Mouse (Mus musculus) lung, embryonic 14.5 days (tissue): ENCODE measurements around the gene Fam120b. TPM values are rescaled to one million over a fixed set of nuclear protein-coding genes. Genes with fewer than 3 reads are reported as not detected.
A peak's percentile ranks its signal among the peaks of the same experiment; 100 is the strongest.

Experiments used
- ATAC-seq: fragments of 200-750 bp; cut with Nextera tagmentation; 2 replicates; pipeline ENCODE4 v1.8.0; 2017; ENCODE audit warnings: mild to moderate bottlenecking, moderate TSS enrichment, moderate library complexity; ENCODE audit not compliant: insufficient read depth
- DNase-seq: peaks from one replicate; pipeline ENCODE4 v3.0.0-alpha.2; 2015
- H3K27ac ChIP-seq: fragments of 300-500 bp; sonication (generic); 2 replicates; pipeline ENCODE4 v1.5.1; 2014; ENCODE audit warnings: low read depth, mild to moderate bottlenecking, moderate library complexity
- H3K27me3 ChIP-seq: fragments of 300-500 bp; sonication (generic); 2 replicates; pipeline ENCODE4 v1.6.1; 2014; ENCODE audit warnings: low read length, control low read depth; ENCODE audit not compliant: insufficient read depth
- H3K36me3 ChIP-seq: fragments of 300-500 bp; sonication (generic); 2 replicates; pipeline ENCODE4 v1.6.1; 2014; ENCODE audit warnings: control low read depth; ENCODE audit not compliant: insufficient read depth
- H3K4me1 ChIP-seq: fragments of 300-500 bp; sonication (generic); 2 replicates; pipeline ENCODE4 v1.6.1; 2014; ENCODE audit warnings: antibody characterized with exemption, control low read depth; ENCODE audit not compliant: insufficient read depth
- H3K4me2 ChIP-seq: fragments of 300-500 bp; sonication (generic); 2 replicates; pipeline ENCODE4 v1.6.1; 2014; ENCODE audit warnings: mild to moderate bottlenecking
- H3K4me3 ChIP-seq: fragments of 300-500 bp; sonication (generic); 2 replicates; pipeline ENCODE4 v1.5.1; 2014; ENCODE audit warnings: low read depth, low read length
- H3K9ac ChIP-seq: fragments of 300-500 bp; sonication (generic); 2 replicates; pipeline ENCODE4 v1.6.1; 2014
- H3K9me3 ChIP-seq: fragments of 300-500 bp; sonication (generic); 2 replicates; pipeline ENCODE4 v1.6.1; 2016; ENCODE audit warnings: low read depth, low read length, control low read depth
- CTCF ChIP-seq: IDR thresholded peaks from 2 replicates; pipeline ENCODE4 v1.5.1; 2016; ENCODE audit warnings: antibody characterized with exemption, low read depth
- WGBS: fragments of 180-500 bp; shearing (Covaris S2); extraction: QIAGEN DNeasy Blood & Tissue Kit; methylation state at CpG from one replicate; pipeline ENCODE4 v1.1.7; 2014; 5-methylcytosine and 5-hydroxymethylcytosine counted together
- polyA plus RNA-seq: library from polyadenylated mRNA; unstranded; fragments of >200 nt; fragmentation: Nextera tagmentation; extraction: Ambion mirVana; gene quantifications from 2 replicates; pipeline ENCODE4 v1.2.1, GENCODE M21; 2014

Fam120b gene
- polyA plus RNA-seq, 1 experiment from 2014 or later: 26.6 TPM

DNA sequence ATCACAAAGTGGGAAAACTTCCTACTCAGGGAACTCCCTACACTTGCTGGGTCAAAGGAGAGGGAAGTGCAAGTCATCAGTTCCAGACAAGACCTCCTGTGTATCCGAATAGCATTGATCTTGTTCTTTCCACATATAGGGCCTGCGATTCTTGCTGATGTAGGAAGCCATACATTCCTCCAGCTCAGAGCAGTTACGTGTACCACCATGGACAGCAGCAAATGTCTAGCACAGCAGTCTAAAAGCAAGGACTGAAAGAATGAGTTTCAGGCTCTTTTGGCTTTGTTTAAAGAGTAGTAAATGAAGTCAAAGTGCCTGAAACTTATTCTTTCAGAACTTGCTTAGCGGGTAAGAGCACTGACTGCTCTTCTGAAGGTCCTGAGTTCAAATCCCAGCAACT lies 59.2 kb downstream of the Fam120b start:
- no peaks in the 10 kb centered on the region for H3K9me3 ChIP-seq
- no peak overlapping the region for H3K4me2 ChIP-seq
- no peak overlapping the region for H3K4me3 ChIP-seq
- peak; percentile 34 for DNase-seq
- 67% methylated on average over 4 of the region's 4 CpGs for WGBS
- H3K27ac ChIP-seq: no peak overlapping the region
- H3K9ac ChIP-seq: no peak overlapping the region
- H3K36me3 ChIP-seq: no peaks in the 10 kb centered on the region
- no peak for TF ChIP-seq CTCF
- H3K4me1 ChIP-seq: no peaks in the 10 kb centered on the region
- ATAC-seq: no peak
- H3K27me3 ChIP-seq: no peaks in the 10 kb centered on the region

DNA sequence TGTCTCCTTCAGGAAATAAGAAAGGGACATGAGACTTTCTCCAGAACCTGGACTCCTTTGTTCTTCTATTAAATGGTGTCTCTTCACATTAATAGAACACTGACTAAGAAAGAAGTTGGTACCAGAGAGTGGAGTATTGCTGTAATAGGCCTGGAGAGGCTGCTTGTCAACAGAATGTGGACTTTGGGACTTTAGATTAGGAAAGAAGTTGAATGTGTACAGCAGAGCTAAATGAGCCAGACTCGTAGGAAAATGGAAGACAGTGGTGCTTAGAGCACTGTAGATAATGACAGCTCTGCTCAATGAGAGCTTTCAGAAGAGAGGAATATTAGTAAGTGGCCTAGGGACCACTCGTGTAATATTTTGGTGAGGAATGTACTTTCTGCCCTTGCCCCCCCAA lies 60.6 kb downstream of the Fam120b start:
- H3K4me3 ChIP-seq: no peak overlapping the region
- ATAC-seq (no peak), DNase-seq (no peak)
- H3K27ac ChIP-seq: no peak overlapping the region
- H3K9ac ChIP-seq: no peak overlapping the region
- 90% methylated on average over 2 of the region's 2 CpGs for WGBS
- TF ChIP-seq CTCF: no peak
- no peaks in the 10 kb centered on the region for H3K4me1 ChIP-seq
- no peaks in the 10 kb centered on the region for H3K36me3 ChIP-seq
- no peaks in the 10 kb centered on the region for H3K27me3 ChIP-seq
- no peaks in the 10 kb centered on the region for H3K9me3 ChIP-seq
- no peak overlapping the region for H3K4me2 ChIP-seq

DNA sequence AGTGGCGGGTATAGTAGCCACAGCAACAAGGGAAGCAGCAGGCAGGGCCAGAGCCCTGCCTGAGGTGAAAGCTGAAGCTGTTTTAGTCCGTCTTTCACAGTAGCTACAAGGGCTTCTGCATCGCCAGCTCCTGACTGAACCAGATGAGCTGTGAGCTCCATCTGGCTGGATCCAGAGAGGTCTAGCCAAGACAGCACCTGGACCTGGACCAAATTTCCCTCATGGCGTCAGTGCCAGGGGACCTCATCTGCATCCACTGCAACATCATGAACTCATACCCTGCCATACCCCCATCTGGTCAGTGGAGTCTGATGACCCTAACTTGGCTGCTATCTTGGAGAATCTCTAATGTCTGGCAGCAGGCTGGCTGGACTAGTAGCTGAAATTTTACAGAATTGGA lies 63.8 kb downstream of the Fam120b start:
- Histone ChIP-seq H3K9me3 (no peaks in the 10 kb centered on the region), H3K4me3 (no peak overlapping the region), H3K36me3 (no peaks in the 10 kb centered on the region), H3K9ac (no peak overlapping the region), H3K4me1 (no peaks in the 10 kb centered on the region), H3K4me2 (no peak overlapping the region), H3K27ac (no peak overlapping the region), H3K27me3 (no peaks in the 10 kb centered on the region)
- TF ChIP-seq CTCF: no peak
- ATAC-seq (no peak), DNase-seq (no peak)
- WGBS: 80% methylated on average over 4 of the region's 4 CpGs

DNA sequence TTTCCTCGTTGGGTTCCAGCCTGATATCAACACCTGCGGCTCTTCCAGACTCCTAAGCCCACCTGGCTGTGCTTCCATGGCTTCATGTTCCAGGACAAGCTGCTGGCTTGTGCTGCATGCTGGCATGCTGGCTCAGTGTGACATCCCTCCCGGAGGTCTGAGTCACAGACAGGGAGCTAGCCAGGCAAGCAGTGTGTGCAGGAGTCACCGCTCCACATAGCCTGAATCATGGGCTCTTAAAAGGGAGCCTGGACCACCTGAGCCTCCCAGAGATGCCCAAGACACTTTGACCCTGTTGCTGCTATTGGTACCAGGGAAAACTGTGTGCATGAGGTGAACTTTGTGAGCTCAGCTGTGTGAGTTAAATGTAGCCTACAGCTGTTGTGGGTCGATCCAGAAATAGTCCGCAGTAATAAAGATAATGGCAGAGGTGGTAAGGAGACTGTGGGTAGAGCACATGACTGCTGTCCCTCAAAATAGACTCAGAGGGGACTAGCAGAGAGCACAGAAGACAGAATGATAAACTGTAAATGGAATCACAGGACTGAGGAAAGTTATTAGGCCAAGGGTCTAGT lies 66.0 kb downstream of the Fam120b start:
- H3K27ac ChIP-seq: 0 out of 2 replicates have a peak overlapping the region, but pooled peaks have one; percentile 38
- DNase-seq: no peak
- H3K9ac ChIP-seq: no peak overlapping the region
- no peaks in the 10 kb centered on the region for H3K4me1 ChIP-seq
- H3K4me3 ChIP-seq: no peak overlapping the region
- no peak overlapping the region for H3K4me2 ChIP-seq
- no peak for TF ChIP-seq CTCF
- no peaks in the 10 kb centered on the region for H3K27me3 ChIP-seq
- 91% methylated on average over 6 of the region's 6 CpGs for WGBS
- ATAC-seq: no peak
- H3K36me3 ChIP-seq: peaks cover 4% of the 10 kb centered on the region
- H3K9me3 ChIP-seq: no peaks in the 10 kb centered on the region

DNA sequence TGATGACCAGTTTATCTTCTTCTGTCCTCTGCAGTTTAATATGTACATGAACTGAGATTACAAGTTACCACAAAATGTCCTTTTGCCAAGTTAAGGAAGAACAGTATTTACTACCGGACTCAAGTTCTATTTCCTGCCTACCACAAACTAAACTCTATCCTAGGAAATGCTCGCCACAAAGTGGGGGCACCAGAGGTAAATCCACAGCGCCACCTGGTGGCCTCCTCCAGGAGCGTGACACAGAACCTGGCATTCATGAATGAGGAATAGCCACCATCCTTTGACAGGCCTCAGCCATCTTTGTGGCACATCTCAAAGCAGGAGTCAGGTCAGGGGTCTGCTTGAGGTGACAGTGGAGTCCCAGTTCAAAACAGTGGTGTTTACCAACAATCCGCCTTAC lies 71.7 kb downstream of the Fam120b start:
- H3K9me3 ChIP-seq: no peaks in the 10 kb centered on the region
- no peaks in the 10 kb centered on the region for H3K27me3 ChIP-seq
- H3K27ac ChIP-seq: no peak overlapping the region
- TF ChIP-seq CTCF: peak; percentile 94
- no peak overlapping the region for H3K4me2 ChIP-seq
- H3K9ac ChIP-seq: no peak overlapping the region
- peaks cover 39% of the 10 kb centered on the region for H3K36me3 ChIP-seq
- no peak overlapping the region for H3K4me3 ChIP-seq
- WGBS: 21% methylated on average over 5 of the region's 5 CpGs
- peak; percentile 88 for DNase-seq
- peak; percentile 66 for ATAC-seq
- H3K4me1 ChIP-seq: no peaks in the 10 kb centered on the region

DNA sequence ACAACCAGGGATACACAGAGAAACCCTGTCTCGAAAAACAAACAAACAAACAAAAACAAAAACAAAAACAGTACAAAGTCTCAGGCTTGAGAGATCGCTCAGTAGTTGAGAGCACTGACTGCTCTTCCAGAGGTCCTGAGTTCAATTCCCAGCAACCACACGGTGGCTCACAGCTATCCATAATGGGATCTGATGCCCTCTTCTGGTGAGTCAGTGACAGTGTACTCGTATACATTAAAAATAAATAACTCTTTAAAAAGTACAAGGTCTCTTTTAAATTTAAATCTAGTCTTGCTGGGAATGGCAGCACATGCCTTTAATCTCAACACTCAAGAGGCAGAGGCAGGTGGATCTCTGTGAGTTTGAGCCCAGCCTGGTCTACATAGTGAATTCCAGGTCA lies 76.7 kb downstream of the Fam120b start:
- Histone ChIP-seq H3K27me3 (no peaks in the 10 kb centered on the region), H3K36me3 (peaks cover 83% of the 10 kb centered on the region), H3K9ac (no peak overlapping the region), H3K4me2 (no peak overlapping the region), H3K27ac (no peak overlapping the region), H3K4me3 (no peak overlapping the region), H3K9me3 (no peaks in the 10 kb centered on the region), H3K4me1 (no peaks in the 10 kb centered on the region)
- peak; percentile 20; the same call in 1 of the 2 replicates for TF ChIP-seq CTCF
- ATAC-seq (no peak), DNase-seq (no peak)
- WGBS: 84% methylated on average over 4 of the region's 4 CpGs

Other genes starting within 250 kb of the Fam120b start
- gene Dll1, start 19.3 kb upstream of the Fam120b start, polyA plus RNA-seq: 3.1 and 3.4 TPM in 2 replicates
- gene Psmb1, start 103.5 kb downstream of the Fam120b start, polyA plus RNA-seq: 268 and 272 TPM in 2 replicates
- 53.6 and 53.8 TPM in 2 replicates for gene Tbp, start 103.7 kb downstream of the Fam120b start, polyA plus RNA-seq
- 34.2 and 39.2 TPM in 2 replicates for gene Pdcd2, start 131.1 kb downstream of the Fam120b start, polyA plus RNA-seq
- 0.57 and 0.97 TPM in 2 replicates for gene Prdm9, start 168.2 kb downstream of the Fam120b start, polyA plus RNA-seq